Mouse (Mus musculus) heart, embryonic 14.5 days (tissue): ENCODE measurements at regions not wholly inside any gene's neighbourhood (a gene's known extent, or its start where the extent isn't known, plus 50 kb on each side); places are given as distances from the start of the nearest gene placed in this dataset.
A peak's percentile ranks its signal among the peaks of the same experiment; 100 is the strongest.

Experiments used
- ATAC-seq: fragments of 200-750 bp; cut with Nextera tagmentation; 2 replicates; pipeline ENCODE4 v1.8.0; 2017; ENCODE audit warnings: low read depth, moderate TSS enrichment; ENCODE audit not compliant: insufficient number of reproducible peaks, insufficient read depth, low FRiP score
- H3K27ac ChIP-seq, 2 experiments: fragments of 200-500 bp in 1 of 2; fragments of 300-500 bp in 1 of 2; sonication (generic) in 1 of 2; replicated peaks in 1 of 2; 2 replicates each; pipeline ENCODE4 v1.5.1; 2012 to 2014; ENCODE audit warnings: low read depth in 2 of 2, low read length in 2 of 2, control low read depth in 1 of 2, mild to moderate bottlenecking in 1 of 2, mixed read lengths in 1 of 2; ENCODE audit not compliant: control insufficient read depth in 1 of 2, insufficient read depth in 1 of 2
- H3K27me3 ChIP-seq: fragments of 300-500 bp; sonication (generic); 2 replicates; pipeline ENCODE4 v1.6.1; 2014; ENCODE audit warnings: mild to moderate bottlenecking, low read length, control low read depth; ENCODE audit not compliant: control insufficient read depth, insufficient read depth
- H3K36me3 ChIP-seq: fragments of 300-500 bp; sonication (generic); 2 replicates; pipeline ENCODE4 v1.6.1; 2014; ENCODE audit warnings: mild to moderate bottlenecking, control low read depth, low read length, mixed read lengths; ENCODE audit not compliant: control insufficient read depth, insufficient read depth
- H3K4me1 ChIP-seq, 2 experiments: fragments of 200-500 bp in 1 of 2; fragments of 300-500 bp in 1 of 2; sonication (generic) in 1 of 2; 2 replicates each; pipeline ENCODE4 v1.6.1; 2012 to 2014; ENCODE audit warnings: low read length in 2 of 2, control low read depth in 1 of 2, mixed read lengths in 1 of 2; ENCODE audit not compliant: control insufficient read depth in 2 of 2, insufficient read depth in 2 of 2
- H3K4me2 ChIP-seq: fragments of 300-500 bp; sonication (generic); 2 replicates; pipeline ENCODE4 v1.6.1; 2014; ENCODE audit warnings: mild to moderate bottlenecking, low read length
- H3K4me3 ChIP-seq, 2 experiments: fragments of 200-500 bp in 1 of 2; fragments of 300-500 bp in 1 of 2; sonication (generic) in 1 of 2; 2 replicates each; pipeline ENCODE4 v1.5.1; 2012 to 2014; ENCODE audit warnings: low read length in 2 of 2, mild to moderate bottlenecking in 2 of 2, control low read depth in 1 of 2, low read depth in 1 of 2, moderate library complexity in 1 of 2; ENCODE audit not compliant: control insufficient read depth in 1 of 2, insufficient read depth in 1 of 2
- H3K9ac ChIP-seq: fragments of 300-500 bp; sonication (generic); 2 replicates; pipeline ENCODE4 v1.6.1; 2014; ENCODE audit warnings: mild to moderate bottlenecking, low read length
- H3K9me3 ChIP-seq: fragments of 300-500 bp; sonication (generic); 2 replicates; pipeline ENCODE4 v1.6.1; 2016; ENCODE audit warnings: low read length, control low read depth; ENCODE audit not compliant: control insufficient read depth
- WGBS: fragments of 180-500 bp; shearing (Covaris S2); extraction: QIAGEN DNeasy Blood & Tissue Kit; methylation state at CpG from one replicate; pipeline ENCODE4 v1.1.7; 2014; 5-methylcytosine and 5-hydroxymethylcytosine counted together

GRCm38 (mm10) chr5:119143411-119143810, 527.1 kb upstream of the Tbx3 start:
- Histone ChIP-seq H3K36me3 (no peaks in the 10 kb centered on the region), H3K27ac (no peak overlapping the region), H3K27me3 (peaks cover 4% of the 10 kb centered on the region), H3K9ac (no peak overlapping the region), H3K4me1 (peaks cover 0 to 4% of the 10 kb centered on the region in 2 experiments; a peak in 2 of 4 replicates), H3K9me3 (peaks cover 3% of the 10 kb centered on the region; the same call in 1 of the 2 replicates), H3K4me3 (no peak overlapping the region), H3K4me2 (no peak overlapping the region)
- WGBS, result 51% methylated on average over 8 of the region's 8 CpGs
- ATAC-seq, result no peak

- Histone ChIP-seq H3K4me2 (no peak overlapping the region), H3K9me3 (peaks cover 10% of the 10 kb centered on the region; the same call in 1 of the 2 replicates), H3K4me3 (no peak overlapping the region), H3K36me3 (no peaks in the 10 kb centered on the region), H3K27ac (no peak overlapping the region), H3K9ac (no peak overlapping the region), H3K4me1 (no peaks in the 10 kb centered on the region), H3K27me3 (no peaks in the 10 kb centered on the region)
- WGBS, result 81% methylated on average over 25 of the region's 25 CpGs
- no peak for ATAC-seq
Measured at GRCm38 (mm10) chr5:119149389-119150185, 520.9 kb upstream of the Tbx3 start.

- 80% methylated on average over 5 of the region's 5 CpGs for WGBS
- H3K27me3 ChIP-seq, result no peaks in the 10 kb centered on the region
- H3K9ac ChIP-seq, result no peak overlapping the region
- H3K36me3 ChIP-seq, result no peaks in the 10 kb centered on the region
- H3K9me3 ChIP-seq, result peaks cover 16% of the 10 kb centered on the region
- H3K27ac ChIP-seq, result no peak overlapping the region
- no peak overlapping the region for H3K4me3 ChIP-seq
- H3K4me2 ChIP-seq, result no peak overlapping the region
- H3K4me1 ChIP-seq, result no peaks in the 10 kb centered on the region
- ATAC-seq, result no peak
Measured at GRCm38 (mm10) chr5:119153086-119153485, 517.4 kb upstream of the Tbx3 start.

DNA sequence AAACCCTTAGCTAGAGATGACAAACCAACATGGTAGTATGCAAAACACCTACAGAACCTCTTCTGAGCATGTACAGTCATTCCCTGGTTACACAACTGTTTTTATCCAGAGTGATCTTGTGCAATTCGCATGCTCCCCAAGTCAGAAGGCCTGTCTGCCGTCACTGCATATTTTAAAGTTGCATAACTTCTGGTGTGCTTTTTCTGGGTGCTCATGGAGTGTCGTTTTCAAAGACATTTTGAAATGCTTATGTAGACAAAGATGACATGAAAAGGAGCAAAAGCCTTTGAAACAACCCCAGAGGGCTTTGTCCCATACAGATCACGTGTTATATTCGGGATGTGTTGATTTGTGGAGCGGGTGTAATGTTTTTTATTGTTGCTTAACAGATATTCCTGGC, 513.8 kb upstream of the Tbx3 start:
- WGBS, result 84% methylated on average over 6 of the region's 6 CpGs
- Histone ChIP-seq H3K27me3 (no peaks in the 10 kb centered on the region), H3K4me3 (no peak overlapping the region), H3K27ac (no peak overlapping the region), H3K4me1 (no peaks in the 10 kb centered on the region), H3K9me3 (peaks cover 16% of the 10 kb centered on the region), H3K36me3 (no peaks in the 10 kb centered on the region), H3K9ac (no peak overlapping the region), H3K4me2 (no peak overlapping the region)
- no peak for ATAC-seq

DNA sequence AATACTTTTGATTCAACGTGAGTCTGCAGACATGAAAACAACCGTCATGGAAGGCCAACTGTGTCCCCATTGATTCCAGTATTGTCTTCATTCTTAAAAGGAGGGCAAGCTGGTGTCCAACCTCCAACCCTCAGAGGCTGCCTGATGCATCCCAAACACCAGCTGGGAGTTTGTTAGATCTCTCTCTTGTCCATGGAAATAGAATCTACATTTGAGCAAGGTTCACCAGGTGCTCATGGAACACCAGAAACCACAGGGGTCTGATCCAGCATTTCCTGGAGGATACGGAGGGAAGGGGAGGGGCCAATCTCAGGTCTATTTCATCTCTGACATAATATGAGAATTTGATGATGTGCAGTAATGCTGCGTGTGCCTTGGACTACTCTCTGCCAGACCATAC, 512.3 kb upstream of the Tbx3 start:
- Histone ChIP-seq H3K27me3 (no peaks in the 10 kb centered on the region), H3K4me1 (no peaks in the 10 kb centered on the region), H3K9ac (no peak overlapping the region), H3K27ac (no peak overlapping the region), H3K4me3 (no peak overlapping the region), H3K9me3 (peaks cover 16% of the 10 kb centered on the region), H3K36me3 (no peaks in the 10 kb centered on the region), H3K4me2 (no peak overlapping the region)
- no peak for ATAC-seq
- WGBS, result 82% methylated on average over 4 of the region's 4 CpGs

DNA sequence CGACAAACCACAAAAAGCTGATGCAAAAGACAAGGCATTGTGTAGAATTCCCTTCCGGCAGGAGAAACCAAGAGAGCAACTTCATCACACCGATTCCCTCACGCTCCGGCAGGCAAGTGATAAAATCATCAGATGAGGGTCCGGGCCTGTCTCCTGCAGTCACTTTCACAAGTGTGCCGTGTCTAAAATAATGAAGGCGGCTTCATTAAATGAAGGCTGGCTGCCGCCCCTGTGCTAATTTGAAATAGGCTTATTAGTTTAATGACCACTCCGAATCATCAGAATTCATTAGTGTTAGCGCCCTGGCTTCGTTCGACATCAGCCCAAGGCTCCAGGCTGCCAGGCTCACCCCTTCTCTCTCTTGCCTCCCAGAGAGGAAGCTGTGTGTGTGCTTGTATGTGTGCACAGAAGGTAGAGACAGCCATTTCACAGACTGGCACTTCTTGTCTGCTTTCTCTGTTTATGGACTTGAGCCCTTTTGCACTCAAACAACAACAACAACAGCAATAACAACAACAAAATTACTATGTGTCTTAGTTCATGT, 508.3 kb upstream of the Tbx3 start:
- no peak for ATAC-seq
- Histone ChIP-seq H3K9ac (no peak overlapping the region), H3K4me2 (no peak overlapping the region), H3K4me3 (no peak overlapping the region), H3K9me3 (no peaks in the 10 kb centered on the region), H3K27me3 (no peaks in the 10 kb centered on the region), H3K27ac (no peak overlapping the region), H3K36me3 (no peaks in the 10 kb centered on the region), H3K4me1 (no peaks in the 10 kb centered on the region)
- 91% methylated on average over 13 of the region's 13 CpGs for WGBS

GRCm38 (mm10) chr5:119167718-119168117, 502.8 kb upstream of the Tbx3 start:
- H3K9me3 ChIP-seq, result no peaks in the 10 kb centered on the region
- no peaks in the 10 kb centered on the region for H3K4me1 ChIP-seq
- peak; percentile 54; the same call in 1 of the 2 replicates for ATAC-seq
- H3K9ac ChIP-seq, result no peak overlapping the region
- WGBS, result 65% methylated on average over 17 of the region's 17 CpGs
- H3K27me3 ChIP-seq, result no peaks in the 10 kb centered on the region
- no peak overlapping the region for H3K4me3 ChIP-seq
- H3K4me2 ChIP-seq, result 0 out of 2 replicates have a peak overlapping the region, but pooled peaks have one; percentile 18
- H3K27ac ChIP-seq, result no peak overlapping the region
- no peaks in the 10 kb centered on the region for H3K36me3 ChIP-seq
